Mouse (Mus musculus) urinary bladder, postnatal 10 days (tissue): ENCODE results near the gene Marveld3.

Source experiments
- DNase-seq: peaks from one replicate; pipeline ENCODE4 v3.0.0; 2022; ENCODE audit warnings: low spot score

The Marveld3 gene

DNA sequence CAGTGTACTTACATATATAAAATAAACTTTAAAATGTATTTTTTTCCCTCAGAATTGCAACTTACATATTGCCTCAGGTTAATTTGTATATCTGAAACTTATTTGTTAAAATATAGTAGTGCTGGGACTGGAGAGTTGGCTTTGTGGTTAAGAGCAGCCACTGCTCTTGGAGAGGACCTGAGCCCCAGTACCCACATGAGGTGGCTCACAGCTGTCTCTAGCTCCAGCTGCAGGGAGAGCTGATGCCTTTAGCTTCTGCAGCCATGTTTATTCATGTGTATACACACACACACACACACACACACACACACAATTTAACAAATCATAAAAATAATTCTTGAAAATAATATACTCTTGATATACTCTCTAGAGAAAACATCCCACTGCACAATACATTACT, 59.6 kb downstream of the Marveld3 start:
- DNase-seq, result no peak
